Mouse (Mus musculus): ENCODE data around the gene Rtp2.

DNA sequence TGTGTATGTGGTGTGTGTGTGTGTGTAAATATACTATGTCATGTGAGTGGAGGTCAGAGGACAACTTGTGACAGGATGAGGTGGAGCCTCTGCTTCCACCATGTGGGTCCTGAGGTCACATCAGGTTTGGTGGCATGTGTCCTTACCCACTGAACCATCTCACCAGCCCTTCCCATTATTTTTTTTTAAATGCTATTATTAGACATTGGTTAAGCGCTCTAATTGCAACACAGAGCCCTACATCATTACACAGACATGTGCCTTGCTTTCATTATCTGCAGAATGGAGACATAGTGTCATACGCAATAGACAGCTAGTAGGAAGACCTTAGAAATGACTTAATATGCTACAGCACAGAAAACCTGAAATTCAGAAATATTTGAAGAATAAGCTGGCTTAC lies 44.0 kb upstream of the Rtp2 start:
- TF ChIP-seq CTCF (IDR thresholded peaks at IDR 0.05; ENCODE audit: insufficient read depth, low read depth, low read length) = no peak
- no peak for TF ChIP-seq POLR2A (IDR thresholded peaks at IDR 0.05; ENCODE audit: insufficient read depth, low read depth, low read length)

Data from olfactory bulb, adult 2 months (tissue).